Mouse (Mus musculus): Measurements from ENCODE around the gene Actr2. TPM values are rescaled to one million over a fixed set of nuclear protein-coding genes. Genes with fewer than 3 reads are reported as not detected.
A peak's percentile ranks its signal among the peaks of the same experiment; 100 is the strongest.

Gene Actr2
- polyA plus RNA-seq, 1 experiment from 2014 or later = 94.7 TPM

GRCm38 (mm10) chr11:20075415-20075814, 37.3 kb downstream of the Actr2 start:
- TF ChIP-seq CTCF (IDR thresholded peaks at IDR 0.05; ENCODE audit: low read depth) = no peak
- no peak for TF ChIP-seq EP300 (optimal IDR thresholded peaks at IDR 0.05)
- Histone ChIP-seq H3K4me3 (ENCODE audit: low read depth, low read length) (no peak overlapping the region), H3K4me1 (replicated peaks; ENCODE audit: control insufficient read depth, insufficient read depth) (no peaks in the 10 kb centered on the region), H3K36me3 (ENCODE audit: control insufficient read depth, insufficient read depth, low read length) (peaks cover 25% of the 10 kb centered on the region; the same call in 1 of the 2 replicates), H3K9me3 (ENCODE audit: control insufficient read depth, low read length) (no peaks in the 10 kb centered on the region), H3K27ac (replicated peaks) (no peak overlapping the region), H3K27me3 (ENCODE audit: control insufficient read depth, insufficient read depth, low read length) (no peaks in the 10 kb centered on the region), H3K4me2 (replicated peaks; ENCODE audit: low read depth) (no peak overlapping the region), H3K9ac (ENCODE audit: low read length) (no peak overlapping the region)
- DNase-seq (ENCODE audit: low spot score) = no peak
- ATAC-seq (ENCODE audit: low FRiP score, low TSS enrichment) = no peak
- WGBS = 73% methylated on average over 1 of the region's 1 CpGs

DNA sequence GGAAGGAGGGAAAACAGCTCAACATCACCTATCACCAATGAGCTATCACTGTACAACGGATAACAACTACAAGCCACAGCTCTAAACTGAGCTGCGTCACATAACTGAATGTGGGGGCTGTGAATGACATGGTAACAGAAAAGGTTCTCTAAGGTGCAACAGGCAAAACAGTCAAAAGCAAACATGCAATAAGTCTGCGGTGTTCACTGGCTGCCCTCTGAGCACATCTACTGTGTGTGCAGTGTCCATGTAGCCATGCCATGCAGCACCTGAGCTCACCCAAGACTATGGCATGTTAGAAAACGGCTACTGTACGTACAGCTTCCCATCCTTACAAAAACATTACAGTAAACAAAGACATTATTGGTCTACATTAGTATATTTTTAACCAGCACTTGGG, 39.9 kb downstream of the Actr2 start:
- H3K4me3 ChIP-seq (ENCODE audit: low read depth, low read length) = no peak overlapping the region
- no peak for TF ChIP-seq EP300 (optimal IDR thresholded peaks at IDR 0.05)
- no peak for TF ChIP-seq CTCF (IDR thresholded peaks at IDR 0.05; ENCODE audit: low read depth)
- WGBS = 90% methylated on average over 5 of the region's 5 CpGs
- DNase-seq (ENCODE audit: low spot score) (no peak), ATAC-seq (ENCODE audit: low FRiP score, low TSS enrichment) (no peak)
- no peak overlapping the region for H3K4me2 ChIP-seq (replicated peaks; ENCODE audit: low read depth)
- no peak overlapping the region for H3K27ac ChIP-seq (replicated peaks)
- no peaks in the 10 kb centered on the region for H3K27me3 ChIP-seq (ENCODE audit: control insufficient read depth, insufficient read depth, low read length)
- peaks cover 16% of the 10 kb centered on the region; the same call in 1 of the 2 replicates for H3K36me3 ChIP-seq (ENCODE audit: control insufficient read depth, insufficient read depth, low read length)
- no peaks in the 10 kb centered on the region for H3K9me3 ChIP-seq (ENCODE audit: control insufficient read depth, low read length)
- H3K4me1 ChIP-seq (replicated peaks; ENCODE audit: control insufficient read depth, insufficient read depth) = no peaks in the 10 kb centered on the region
- H3K9ac ChIP-seq (ENCODE audit: low read length) = no peak overlapping the region

DNA sequence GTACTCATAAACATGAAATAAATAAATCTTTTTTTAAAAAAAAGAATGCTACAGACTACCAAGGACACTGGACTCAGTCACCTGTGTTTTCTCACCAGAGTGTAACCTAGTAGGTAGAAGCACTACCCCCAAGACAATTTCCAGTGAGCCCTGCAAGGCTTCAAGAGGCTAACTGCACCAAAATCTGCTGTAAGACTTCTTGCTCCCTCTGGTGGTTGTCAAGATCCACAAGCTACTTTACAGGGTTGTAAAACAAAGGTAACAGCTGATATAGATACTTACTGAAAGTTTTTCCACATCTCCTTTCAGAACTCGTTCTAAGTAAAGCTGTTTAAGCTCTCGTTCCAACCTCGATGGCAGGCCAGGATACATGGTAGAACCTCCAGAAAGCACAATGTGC, 40.5 kb downstream of the Actr2 start:
- H3K9me3 ChIP-seq (ENCODE audit: control insufficient read depth, low read length) = no peaks in the 10 kb centered on the region
- no peaks in the 10 kb centered on the region for H3K27me3 ChIP-seq (ENCODE audit: control insufficient read depth, insufficient read depth, low read length)
- no peak overlapping the region for H3K27ac ChIP-seq (replicated peaks)
- WGBS = 54% methylated on average over 3 of the region's 3 CpGs
- H3K9ac ChIP-seq (ENCODE audit: low read length) = no peak overlapping the region
- no peak overlapping the region for H3K4me3 ChIP-seq (ENCODE audit: low read depth, low read length)
- H3K4me2 ChIP-seq (replicated peaks; ENCODE audit: low read depth) = no peak overlapping the region
- peaks cover 16% of the 10 kb centered on the region; the same call in 1 of the 2 replicates for H3K36me3 ChIP-seq (ENCODE audit: control insufficient read depth, insufficient read depth, low read length)
- no peak for ATAC-seq (ENCODE audit: low FRiP score, low TSS enrichment)
- TF ChIP-seq CTCF (IDR thresholded peaks at IDR 0.05; ENCODE audit: low read depth) = peak; percentile 84
- TF ChIP-seq EP300 (optimal IDR thresholded peaks at IDR 0.05) = no peak
- H3K4me1 ChIP-seq (replicated peaks; ENCODE audit: control insufficient read depth, insufficient read depth) = no peaks in the 10 kb centered on the region
- no peak for DNase-seq (ENCODE audit: low spot score)

- Histone ChIP-seq H3K36me3 (ENCODE audit: control insufficient read depth, insufficient read depth, low read length) (peaks cover 16% of the 10 kb centered on the region), H3K9me3 (ENCODE audit: control insufficient read depth, low read length) (no peaks in the 10 kb centered on the region), H3K4me2 (replicated peaks; ENCODE audit: low read depth) (no peak overlapping the region), H3K4me1 (replicated peaks; ENCODE audit: control insufficient read depth, insufficient read depth) (no peaks in the 10 kb centered on the region), H3K9ac (ENCODE audit: low read length) (no peak overlapping the region), H3K27ac (replicated peaks) (no peak overlapping the region), H3K27me3 (ENCODE audit: control insufficient read depth, insufficient read depth, low read length) (no peaks in the 10 kb centered on the region), H3K4me3 (ENCODE audit: low read depth, low read length) (no peak overlapping the region)
- DNase-seq (ENCODE audit: low spot score) (no peak), ATAC-seq (ENCODE audit: low FRiP score, low TSS enrichment) (no peak)
- 98% methylated on average over 6 of the region's 6 CpGs for WGBS
- TF ChIP-seq CTCF (IDR thresholded peaks at IDR 0.05; ENCODE audit: low read depth) (no peak), EP300 (optimal IDR thresholded peaks at IDR 0.05) (no peak)
These were observed 44.2 kb downstream of the Actr2 start for GRCm38 (mm10) chr11:20068346-20069004.

DNA sequence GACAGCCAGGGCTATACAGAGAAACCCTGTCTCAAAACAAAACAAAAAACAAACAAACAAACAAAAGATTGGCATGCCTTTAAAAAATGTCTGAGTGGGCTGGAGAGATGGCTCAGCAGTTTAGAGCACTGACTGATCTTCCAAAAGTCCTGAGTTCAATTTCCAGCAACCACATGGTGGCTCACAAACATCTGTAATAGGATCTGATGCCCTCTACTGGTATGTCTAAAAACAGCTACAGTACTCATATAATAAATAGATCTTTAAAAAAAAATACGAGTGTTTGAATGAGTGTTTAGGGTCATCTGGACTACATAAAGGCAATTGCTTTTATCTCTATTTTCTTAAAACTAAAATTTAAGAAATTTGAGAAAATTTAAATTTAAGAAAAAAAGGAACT, 45.2 kb downstream of the Actr2 start:
- H3K4me2 ChIP-seq (replicated peaks; ENCODE audit: low read depth) = no peak overlapping the region
- H3K27ac ChIP-seq (replicated peaks) = no peak overlapping the region
- no peak overlapping the region for H3K4me3 ChIP-seq (ENCODE audit: low read depth, low read length)
- H3K4me1 ChIP-seq (replicated peaks; ENCODE audit: control insufficient read depth, insufficient read depth) = no peaks in the 10 kb centered on the region
- H3K27me3 ChIP-seq (ENCODE audit: control insufficient read depth, insufficient read depth, low read length) = no peaks in the 10 kb centered on the region
- H3K36me3 ChIP-seq (ENCODE audit: control insufficient read depth, insufficient read depth, low read length) = peaks cover 16% of the 10 kb centered on the region
- 35% methylated on average over 1 of the region's 1 CpGs for WGBS
- DNase-seq (ENCODE audit: low spot score) (no peak), ATAC-seq (ENCODE audit: low FRiP score, low TSS enrichment) (no peak)
- no peak overlapping the region for H3K9ac ChIP-seq (ENCODE audit: low read length)
- H3K9me3 ChIP-seq (ENCODE audit: control insufficient read depth, low read length) = no peaks in the 10 kb centered on the region
- no peak for TF ChIP-seq EP300 (optimal IDR thresholded peaks at IDR 0.05)
- peak; percentile 63 for TF ChIP-seq CTCF (IDR thresholded peaks at IDR 0.05; ENCODE audit: low read depth)

DNA sequence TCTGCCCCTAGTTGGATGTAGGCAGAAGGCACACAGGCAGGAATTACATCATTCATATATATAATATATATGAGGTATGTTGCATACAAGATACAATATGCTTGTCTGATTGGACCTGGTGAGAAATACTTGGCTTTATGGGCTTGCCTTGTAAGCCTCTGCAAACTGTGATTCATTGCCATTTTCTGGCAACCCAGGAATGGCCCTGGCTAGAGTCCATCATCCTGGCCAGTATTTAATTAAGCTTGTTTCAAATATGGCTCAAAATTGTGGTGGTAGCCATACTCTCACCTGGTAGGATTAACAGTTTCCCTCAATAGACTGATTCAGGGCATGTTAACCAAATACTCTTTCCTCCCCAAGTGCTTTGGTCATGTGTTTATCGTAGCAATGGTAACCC, 46.6 kb downstream of the Actr2 start:
- DNase-seq (ENCODE audit: low spot score) (no peak), ATAC-seq (ENCODE audit: low FRiP score, low TSS enrichment) (no peak)
- H3K36me3 ChIP-seq (ENCODE audit: control insufficient read depth, insufficient read depth, low read length) = peaks cover 16% of the 10 kb centered on the region
- no peak overlapping the region for H3K27ac ChIP-seq (replicated peaks)
- no peaks in the 10 kb centered on the region for H3K27me3 ChIP-seq (ENCODE audit: control insufficient read depth, insufficient read depth, low read length)
- no peaks in the 10 kb centered on the region for H3K9me3 ChIP-seq (ENCODE audit: control insufficient read depth, low read length)
- no peak overlapping the region for H3K9ac ChIP-seq (ENCODE audit: low read length)
- 74% methylated on average over 1 of the region's 1 CpGs for WGBS
- no peak overlapping the region for H3K4me3 ChIP-seq (ENCODE audit: low read depth, low read length)
- no peaks in the 10 kb centered on the region for H3K4me1 ChIP-seq (replicated peaks; ENCODE audit: control insufficient read depth, insufficient read depth)
- H3K4me2 ChIP-seq (replicated peaks; ENCODE audit: low read depth) = no peak overlapping the region
- TF ChIP-seq EP300 (optimal IDR thresholded peaks at IDR 0.05) (no peak), CTCF (IDR thresholded peaks at IDR 0.05; ENCODE audit: low read depth) (no peak)
